Mouse (Mus musculus) C2C12 (cell line): ENCODE data around the gene Bptf.

Experiments
- CTCF ChIP-seq: IDR thresholded peaks from one replicate; pipeline ENCODE4 v1.5.1; 2011; ENCODE audit not compliant: control insufficient read depth, insufficient read depth, insufficient read length
- FOSL1 ChIP-seq: IDR thresholded peaks from one replicate; pipeline ENCODE4 v1.8.0; 2011; ENCODE audit warnings: mild to moderate bottlenecking, low read length; ENCODE audit not compliant: poor library complexity, insufficient read depth, severe bottlenecking

- no peak for TF ChIP-seq CTCF
- no peak for TF ChIP-seq FOSL1
Measured at GRCm38 (mm10) chr11:107155292-107155691, 23.4 kb upstream of the Bptf start.
